Mouse (Mus musculus) kidney, adult 2 months (tissue): ENCODE data around the gene Ooep.

Experiments
- CTCF ChIP-seq: fragments of 200-500 bp; conservative IDR thresholded peaks from 2 replicates; pipeline ENCODE4 v1.5.1; 2011; ENCODE audit warnings: low read depth, mild to moderate bottlenecking, control low read depth, low read length, moderate library complexity, mixed read lengths; ENCODE audit not compliant: insufficient read depth, insufficient read length
- POLR2A ChIP-seq: fragments of 200-500 bp; IDR thresholded peaks from one replicate; pipeline ENCODE4 v1.6.1; 2011; ENCODE audit warnings: low read depth, low read length, control low read depth

- TF ChIP-seq POLR2A (no peak), CTCF (no peak)
Observed at GRCm38 (mm10) chr9:78375486-78375885, 3.0 kb downstream of the Ooep start.
